Mouse (Mus musculus): ENCODE measurements around the gene Me1. TPM values are rescaled to one million over a fixed set of nuclear protein-coding genes. Genes with fewer than 3 reads are reported as not detected.

Me1 gene
- polyA plus RNA-seq, 1 experiment from 2014 or later, result 33.3 TPM

DNA sequence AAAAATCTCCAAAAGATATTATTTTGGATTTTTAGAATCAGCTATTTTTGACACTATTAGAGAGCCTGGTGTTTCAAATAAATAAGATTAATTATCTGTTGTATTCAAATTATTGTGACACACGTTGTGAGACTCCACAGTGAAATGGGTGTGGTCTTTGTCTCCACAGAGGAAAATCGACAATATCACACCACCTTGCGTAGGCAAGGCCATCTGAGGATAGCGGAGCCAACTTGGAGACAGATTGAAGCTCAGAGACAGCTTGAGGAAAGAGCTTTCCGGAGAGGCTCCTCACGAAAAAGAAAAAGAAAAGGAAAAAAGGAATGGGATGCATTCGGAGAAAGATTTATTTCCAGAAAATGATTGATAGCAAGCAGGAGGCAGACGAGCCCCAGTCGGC, 39.0 kb upstream of the Me1 start:
- WGBS, result 72% methylated on average over 9 of the region's 9 CpGs
- H3K27me3 ChIP-seq (ENCODE audit: control insufficient read depth, insufficient read depth, low read length), result no peaks in the 10 kb centered on the region
- ATAC-seq (ENCODE audit: insufficient number of reproducible peaks, insufficient read depth, low FRiP score, low read depth), result no peak

DNA sequence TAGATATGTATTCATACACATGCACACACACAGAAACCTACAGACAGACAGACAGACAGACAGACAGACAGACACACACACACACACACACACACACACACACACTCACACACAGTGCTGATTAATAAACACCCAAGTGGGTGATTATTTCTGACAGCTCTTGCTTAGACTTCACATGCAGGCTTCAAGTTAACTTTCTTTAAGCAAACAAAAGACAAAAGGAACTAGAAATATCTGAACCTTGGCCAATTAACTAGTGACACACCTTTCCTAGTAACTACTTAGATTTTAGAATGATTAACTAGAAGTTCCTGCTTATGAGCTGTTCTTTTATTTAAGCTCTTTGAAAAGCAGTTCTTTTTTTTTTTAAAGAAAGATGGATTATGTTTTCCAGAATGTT, 38.6 kb upstream of the Me1 start:
- Histone ChIP-seq H3K27me3 (ENCODE audit: control insufficient read depth, insufficient read depth, low read length) (no peaks in the 10 kb centered on the region), H3K9ac (ENCODE audit: low read length) (no peak overlapping the region), H3K4me2 (ENCODE audit: low read length) (no peak overlapping the region), H3K4me3 (ENCODE audit: control insufficient read depth in 1 of 2, insufficient read depth in 1 of 2, low read depth in 1 of 2, low read length in 2 of 2) (no peak overlapping the region), H3K27ac (replicated peaks in 1 of 2; ENCODE audit: control insufficient read depth in 1 of 2, insufficient read depth in 1 of 2, low read depth in 2 of 2, low read length in 2 of 2) (no peak overlapping the region), H3K9me3 (ENCODE audit: control insufficient read depth, low read length) (no peaks in the 10 kb centered on the region), H3K36me3 (ENCODE audit: control insufficient read depth, insufficient read depth, low read length) (no peaks in the 10 kb centered on the region), H3K4me1 (ENCODE audit: control insufficient read depth in 2 of 2, insufficient read depth in 2 of 2, low read length in 2 of 2) (peaks cover 14 to 24% of the 10 kb centered on the region in 2 experiments)
- no peak for ATAC-seq (ENCODE audit: insufficient number of reproducible peaks, insufficient read depth, low FRiP score, low read depth)

More for the DNA sequence above, 39.0 kb upstream of the Me1 start:
- no peaks in the 10 kb centered on the region for H3K9me3 ChIP-seq (ENCODE audit: control insufficient read depth, low read length)
- no peak overlapping the region for H3K9ac ChIP-seq (ENCODE audit: low read length)
- no peak overlapping the region for H3K27ac ChIP-seq (replicated peaks in 1 of 2; ENCODE audit: control insufficient read depth in 1 of 2, insufficient read depth in 1 of 2, low read depth in 2 of 2, low read length in 2 of 2)
- H3K4me2 ChIP-seq (ENCODE audit: low read length), result no peak overlapping the region
- no peak overlapping the region for H3K4me3 ChIP-seq (ENCODE audit: control insufficient read depth in 1 of 2, insufficient read depth in 1 of 2, low read depth in 1 of 2, low read length in 2 of 2)
- peaks cover 15 to 24% of the 10 kb centered on the region in 2 experiments for H3K4me1 ChIP-seq (ENCODE audit: control insufficient read depth in 2 of 2, insufficient read depth in 2 of 2, low read length in 2 of 2)
- H3K36me3 ChIP-seq (ENCODE audit: control insufficient read depth, insufficient read depth, low read length), result no peaks in the 10 kb centered on the region

DNA sequence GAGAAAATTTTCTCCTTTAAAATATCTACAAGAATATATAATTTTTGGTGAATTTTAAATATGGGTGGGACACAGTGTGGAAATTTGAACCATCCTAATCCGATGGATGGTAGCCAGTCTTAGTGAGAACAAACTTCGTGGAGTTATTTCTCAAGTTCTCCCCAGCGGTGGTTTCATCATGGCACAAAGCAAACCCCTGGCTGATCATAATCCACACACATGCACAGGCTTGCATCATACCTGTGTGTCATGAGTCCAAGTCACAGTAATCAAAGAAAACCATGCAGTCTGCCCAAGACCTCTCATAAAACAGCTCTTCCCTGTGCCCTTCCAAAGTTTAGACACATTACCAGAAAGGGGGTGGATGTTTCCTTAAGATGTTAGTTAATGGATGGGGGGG, 34.1 kb upstream of the Me1 start:
- H3K9me3 ChIP-seq (ENCODE audit: control insufficient read depth, low read length), result no peaks in the 10 kb centered on the region
- ATAC-seq (ENCODE audit: insufficient number of reproducible peaks, insufficient read depth, low FRiP score, low read depth), result no peak
- no peaks in the 10 kb centered on the region for H3K27me3 ChIP-seq (ENCODE audit: control insufficient read depth, insufficient read depth, low read length)
- 85% methylated on average over 3 of the region's 3 CpGs for WGBS
- H3K9ac ChIP-seq (ENCODE audit: low read length), result no peak overlapping the region
- no peak overlapping the region for H3K27ac ChIP-seq (replicated peaks in 1 of 2; ENCODE audit: control insufficient read depth in 1 of 2, insufficient read depth in 1 of 2, low read depth in 2 of 2, low read length in 2 of 2)
- no peak overlapping the region for H3K4me3 ChIP-seq (ENCODE audit: control insufficient read depth in 1 of 2, insufficient read depth in 1 of 2, low read depth in 1 of 2, low read length in 2 of 2)
- no peaks in the 10 kb centered on the region for H3K36me3 ChIP-seq (ENCODE audit: control insufficient read depth, insufficient read depth, low read length)
- peaks cover 3 to 5% of the 10 kb centered on the region in 2 experiments; a peak in 3 of 4 replicates for H3K4me1 ChIP-seq (ENCODE audit: control insufficient read depth in 2 of 2, insufficient read depth in 2 of 2, low read length in 2 of 2)
- no peak overlapping the region for H3K4me2 ChIP-seq (ENCODE audit: low read length)

DNA sequence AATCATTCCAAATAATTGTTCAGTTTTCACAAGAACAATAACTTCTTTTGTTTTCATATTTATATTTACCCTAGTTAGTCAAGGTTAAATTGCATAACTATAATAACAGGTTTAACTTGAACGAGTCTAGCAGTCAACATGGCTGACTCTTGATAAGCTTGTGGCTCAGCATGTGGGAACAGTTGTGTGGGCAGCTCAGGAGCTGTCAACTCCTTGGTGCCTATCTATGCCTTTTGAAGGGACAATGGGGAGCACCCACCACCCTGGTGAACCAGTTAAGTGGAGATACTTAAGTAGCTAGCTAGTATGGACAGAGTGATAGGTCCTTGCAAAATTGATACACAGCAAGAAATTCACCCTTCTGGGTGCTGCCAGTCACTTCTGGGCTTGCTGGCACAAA, 33.3 kb upstream of the Me1 start:
- H3K4me1 ChIP-seq (ENCODE audit: control insufficient read depth in 2 of 2, insufficient read depth in 2 of 2, low read length in 2 of 2), result peaks cover 3 to 5% of the 10 kb centered on the region in 2 experiments; a peak in 3 of 4 replicates
- no peak for ATAC-seq (ENCODE audit: insufficient number of reproducible peaks, insufficient read depth, low FRiP score, low read depth)
- H3K4me3 ChIP-seq (ENCODE audit: control insufficient read depth in 1 of 2, insufficient read depth in 1 of 2, low read depth in 1 of 2, low read length in 2 of 2), result no peak overlapping the region
- no peak overlapping the region for H3K4me2 ChIP-seq (ENCODE audit: low read length)
- no peak overlapping the region for H3K9ac ChIP-seq (ENCODE audit: low read length)
- WGBS, result 21% methylated on average over 1 of the region's 1 CpGs
- H3K27ac ChIP-seq (replicated peaks in 1 of 2; ENCODE audit: control insufficient read depth in 1 of 2, insufficient read depth in 1 of 2, low read depth in 2 of 2, low read length in 2 of 2), result no peak overlapping the region
- H3K9me3 ChIP-seq (ENCODE audit: control insufficient read depth, low read length), result no peaks in the 10 kb centered on the region
- no peaks in the 10 kb centered on the region for H3K36me3 ChIP-seq (ENCODE audit: control insufficient read depth, insufficient read depth, low read length)
- H3K27me3 ChIP-seq (ENCODE audit: control insufficient read depth, insufficient read depth, low read length), result no peaks in the 10 kb centered on the region

DNA sequence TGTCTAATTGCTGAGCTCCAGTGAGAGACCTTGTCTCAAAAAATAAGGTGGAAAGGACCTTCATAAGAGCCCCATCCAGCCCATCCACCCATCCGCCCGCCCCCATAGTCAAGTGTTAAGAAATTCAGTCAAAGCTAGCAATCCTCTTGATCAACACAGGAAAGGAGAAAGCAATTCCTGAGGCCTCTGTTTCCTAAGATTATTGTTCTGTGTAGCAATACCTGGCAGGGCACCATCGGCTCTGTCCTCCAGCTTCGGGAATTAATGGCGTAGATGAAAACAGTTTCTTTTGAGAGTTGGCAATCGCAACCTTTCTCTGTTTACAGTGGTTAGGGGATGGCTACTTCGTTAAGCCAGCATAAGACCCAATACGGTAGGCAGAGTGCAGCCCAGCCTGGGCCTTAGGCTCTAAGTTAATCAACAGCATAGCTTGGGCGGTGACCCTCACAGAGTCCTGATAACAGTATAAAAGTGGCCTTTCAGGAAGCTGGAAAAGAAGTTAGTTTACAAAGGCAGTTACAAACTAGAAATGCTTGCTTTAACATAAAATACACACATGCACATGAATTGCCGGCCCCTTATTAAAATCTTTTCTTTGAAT, 32.6 kb upstream of the Me1 start:
- no peak overlapping the region for H3K27ac ChIP-seq (replicated peaks in 1 of 2; ENCODE audit: control insufficient read depth in 1 of 2, insufficient read depth in 1 of 2, low read depth in 2 of 2, low read length in 2 of 2)
- H3K4me1 ChIP-seq (ENCODE audit: control insufficient read depth in 2 of 2, insufficient read depth in 2 of 2, low read length in 2 of 2), result peaks cover 3 to 5% of the 10 kb centered on the region in 2 experiments; a peak in 3 of 4 replicates
- no peaks in the 10 kb centered on the region for H3K27me3 ChIP-seq (ENCODE audit: control insufficient read depth, insufficient read depth, low read length)
- H3K9me3 ChIP-seq (ENCODE audit: control insufficient read depth, low read length), result no peaks in the 10 kb centered on the region
- H3K4me2 ChIP-seq (ENCODE audit: low read length), result no peak overlapping the region
- H3K9ac ChIP-seq (ENCODE audit: low read length), result no peak overlapping the region
- WGBS, result 64% methylated on average over 10 of the region's 10 CpGs
- no peak overlapping the region for H3K4me3 ChIP-seq (ENCODE audit: control insufficient read depth in 1 of 2, insufficient read depth in 1 of 2, low read depth in 1 of 2, low read length in 2 of 2)
- no peaks in the 10 kb centered on the region for H3K36me3 ChIP-seq (ENCODE audit: control insufficient read depth, insufficient read depth, low read length)
- no peak for ATAC-seq (ENCODE audit: insufficient number of reproducible peaks, insufficient read depth, low FRiP score, low read depth)

DNA sequence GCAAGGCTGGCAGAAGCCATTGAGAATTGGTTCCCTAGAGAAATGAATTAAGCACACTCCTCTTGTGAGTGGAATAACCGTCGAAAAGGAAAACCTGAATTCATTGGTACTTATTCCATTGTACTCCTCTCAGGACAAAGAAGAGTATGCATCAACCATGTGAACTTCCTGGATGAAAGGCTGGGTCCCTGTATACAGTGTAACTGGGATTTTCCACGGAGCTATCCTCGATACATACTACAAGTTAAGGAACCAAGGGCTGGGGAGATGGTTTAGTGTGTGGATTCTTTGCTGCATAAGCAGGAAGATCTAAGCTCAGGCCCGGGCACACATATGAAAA, 30.6 kb upstream of the Me1 start:
- Histone ChIP-seq H3K9me3 (ENCODE audit: control insufficient read depth, low read length) (no peaks in the 10 kb centered on the region), H3K9ac (ENCODE audit: low read length) (no peak overlapping the region), H3K27ac (replicated peaks in 1 of 2; ENCODE audit: control insufficient read depth in 1 of 2, insufficient read depth in 1 of 2, low read depth in 2 of 2, low read length in 2 of 2) (no peak overlapping the region), H3K4me1 (ENCODE audit: control insufficient read depth in 2 of 2, insufficient read depth in 2 of 2, low read length in 2 of 2) (peaks cover 3 to 5% of the 10 kb centered on the region in 2 experiments; a peak in 3 of 4 replicates), H3K4me2 (ENCODE audit: low read length) (no peak overlapping the region), H3K4me3 (ENCODE audit: control insufficient read depth in 1 of 2, insufficient read depth in 1 of 2, low read depth in 1 of 2, low read length in 2 of 2) (no peak overlapping the region), H3K36me3 (ENCODE audit: control insufficient read depth, insufficient read depth, low read length) (no peaks in the 10 kb centered on the region), H3K27me3 (ENCODE audit: control insufficient read depth, insufficient read depth, low read length) (no peaks in the 10 kb centered on the region)
- no peak for ATAC-seq (ENCODE audit: insufficient number of reproducible peaks, insufficient read depth, low FRiP score, low read depth)
- 86% methylated on average over 5 of the region's 5 CpGs for WGBS

DNA sequence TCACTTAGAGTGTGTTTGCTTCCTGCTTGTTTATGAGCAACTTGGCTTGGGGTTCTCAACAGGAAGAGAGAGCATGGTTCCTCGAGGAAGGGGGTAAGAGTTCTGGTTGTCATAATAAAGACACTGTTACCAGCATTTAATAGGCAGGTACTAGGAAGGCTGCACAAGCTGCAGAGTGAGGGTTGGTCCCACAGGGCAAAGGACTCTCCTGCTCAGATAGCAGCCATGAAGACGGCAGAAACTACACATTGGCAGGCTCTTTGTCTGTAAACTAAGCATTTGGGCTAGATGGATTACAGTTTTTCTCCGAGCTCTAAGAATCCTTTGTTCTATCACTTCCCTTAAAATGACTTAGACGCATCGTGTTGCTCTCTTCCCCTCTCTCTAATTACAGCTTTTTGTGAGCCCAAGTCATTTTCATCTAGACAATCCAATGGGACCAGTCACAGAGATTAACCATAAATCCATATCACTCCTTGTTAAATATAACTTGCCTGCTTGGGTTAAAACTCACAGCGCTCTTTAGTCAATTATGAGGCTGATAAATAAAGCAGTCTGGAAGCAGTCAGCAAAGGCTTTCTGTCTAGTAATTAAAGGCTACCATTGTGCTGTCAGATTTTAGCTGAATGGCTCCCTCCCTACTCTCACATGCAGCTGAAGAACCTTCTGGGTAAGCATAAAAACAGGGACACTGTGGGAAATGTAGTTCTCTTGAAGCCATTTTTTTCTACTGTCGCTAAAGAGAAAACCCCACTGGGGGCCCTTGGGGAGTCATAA, 30.0 kb upstream of the Me1 start:
- no peak for ATAC-seq (ENCODE audit: insufficient number of reproducible peaks, insufficient read depth, low FRiP score, low read depth)
- H3K4me2 ChIP-seq (ENCODE audit: low read length), result no peak overlapping the region
- H3K9me3 ChIP-seq (ENCODE audit: control insufficient read depth, low read length), result no peaks in the 10 kb centered on the region
- H3K27ac ChIP-seq (replicated peaks in 1 of 2; ENCODE audit: control insufficient read depth in 1 of 2, insufficient read depth in 1 of 2, low read depth in 2 of 2, low read length in 2 of 2), result no peak overlapping the region
- H3K4me3 ChIP-seq (ENCODE audit: control insufficient read depth in 1 of 2, insufficient read depth in 1 of 2, low read depth in 1 of 2, low read length in 2 of 2), result no peak overlapping the region
- H3K4me1 ChIP-seq (ENCODE audit: control insufficient read depth in 2 of 2, insufficient read depth in 2 of 2, low read length in 2 of 2), result peaks cover 3 to 5% of the 10 kb centered on the region in 2 experiments; a peak in 3 of 4 replicates
- no peaks in the 10 kb centered on the region for H3K27me3 ChIP-seq (ENCODE audit: control insufficient read depth, insufficient read depth, low read length)
- no peak overlapping the region for H3K9ac ChIP-seq (ENCODE audit: low read length)
- H3K36me3 ChIP-seq (ENCODE audit: control insufficient read depth, insufficient read depth, low read length), result no peaks in the 10 kb centered on the region
- WGBS, result 61% methylated on average over 7 of the region's 7 CpGs

Data from heart, embryonic 14.5 days (tissue).